Mouse (Mus musculus) embryo, embryonic 11 days (tissue): ENCODE results near the gene Ddx25.

Experiments
- DNase-seq: peaks from one replicate; pipeline ENCODE4 v3.0.0-alpha.2; 2015

Ddx25 gene

DNA sequence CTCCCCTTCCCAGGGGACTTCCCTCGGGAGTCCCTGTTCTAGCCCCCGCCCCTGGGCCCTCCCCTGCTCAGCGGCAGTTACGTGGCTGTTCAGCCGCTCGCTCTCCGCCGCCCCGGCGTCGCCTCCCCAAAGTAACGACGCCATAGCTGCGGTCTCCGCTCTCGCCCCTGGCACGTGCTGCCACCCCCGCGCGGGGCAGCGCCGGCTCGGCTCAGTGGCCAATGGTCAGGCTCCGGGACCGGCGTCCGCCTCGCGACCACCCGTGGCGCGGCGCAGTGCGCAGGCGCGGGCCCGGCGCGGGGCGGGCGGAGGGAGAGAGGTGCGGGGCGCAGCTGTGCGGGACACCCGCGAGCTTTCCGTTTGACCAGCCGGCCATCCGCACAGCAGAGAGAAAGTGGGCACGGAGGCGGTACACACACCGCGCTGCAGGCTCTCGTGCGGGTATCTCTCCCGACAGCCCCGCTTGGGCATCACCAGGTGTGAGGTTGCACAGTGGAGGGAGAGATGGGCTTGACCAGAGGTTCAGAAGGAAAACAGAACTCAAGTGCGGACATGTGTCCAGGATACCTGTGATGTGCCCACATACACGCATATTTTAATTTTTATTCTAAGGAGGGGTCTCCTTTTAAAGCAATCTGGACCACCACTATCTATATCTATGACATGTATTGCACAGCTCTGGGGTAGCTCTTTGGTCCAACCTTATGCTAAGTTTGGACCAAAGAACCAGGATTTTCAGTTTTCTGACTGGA lies at the start of gene Ddx25, which contains the start of gene Pus3:
TSS of gene Ddx25 (minus strand) at position 272 of the 752 bp plus-strand sequence.
TSS of gene Pus3 (plus strand) at position 339 of the 752 bp plus-strand sequence.
- DNase-seq = peak; percentile 85

DNA sequence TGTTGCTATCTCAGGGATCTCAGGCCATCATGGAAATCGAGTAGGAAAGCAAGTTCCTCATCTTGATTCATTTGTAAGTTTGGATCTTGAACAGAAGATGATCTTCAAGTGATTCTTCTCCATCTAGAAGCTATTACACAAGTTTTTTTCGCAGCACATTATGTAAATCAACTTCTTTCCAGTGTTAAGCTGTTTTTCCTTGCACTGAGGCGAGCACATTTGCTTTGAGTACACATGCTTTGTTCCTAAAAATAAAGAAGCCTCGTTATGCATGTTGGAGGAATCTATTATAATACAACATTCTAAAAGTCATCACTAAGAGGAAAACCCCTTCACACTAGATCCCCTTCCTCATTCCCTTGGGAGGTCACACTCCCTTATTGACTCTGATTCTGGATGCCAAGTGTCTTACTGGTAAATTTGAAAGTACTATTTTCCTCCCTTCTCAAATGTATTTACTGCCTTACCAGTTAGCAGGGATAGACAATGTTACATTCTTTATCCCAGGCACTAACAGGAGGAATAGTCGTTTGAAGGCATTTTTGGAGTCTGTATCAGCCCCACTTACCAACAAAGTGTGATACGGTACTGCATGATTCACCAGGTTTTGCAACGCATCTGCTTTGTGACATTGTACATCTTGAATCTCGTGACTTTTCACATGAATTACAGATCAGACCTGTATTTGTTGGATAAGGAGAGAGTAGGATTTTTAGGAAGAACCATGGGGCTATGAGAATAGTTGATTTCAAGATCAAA lies 49.5 kb upstream of the Ddx25 start:
- no peak for DNase-seq

DNA sequence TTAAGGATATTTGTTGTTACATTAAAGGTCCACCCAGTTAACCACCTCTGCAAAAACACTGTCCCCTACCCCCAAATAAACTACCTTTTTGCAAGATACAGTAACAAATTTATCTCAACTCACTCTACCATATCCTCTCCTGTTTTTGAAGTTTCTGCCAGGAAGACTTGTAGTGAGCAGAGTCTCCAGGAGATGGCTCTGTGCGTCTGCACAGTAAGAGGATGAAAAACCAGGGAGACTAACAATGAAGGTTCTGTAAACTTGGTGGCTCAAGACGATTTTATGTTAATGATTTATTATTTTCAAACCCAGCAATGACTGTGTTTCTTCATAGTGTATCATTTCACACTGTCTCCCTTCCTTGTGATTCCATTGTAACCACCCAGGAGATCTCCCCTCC lies 34.6 kb upstream of the Ddx25 start:
- DNase-seq = peak; percentile 45

DNA sequence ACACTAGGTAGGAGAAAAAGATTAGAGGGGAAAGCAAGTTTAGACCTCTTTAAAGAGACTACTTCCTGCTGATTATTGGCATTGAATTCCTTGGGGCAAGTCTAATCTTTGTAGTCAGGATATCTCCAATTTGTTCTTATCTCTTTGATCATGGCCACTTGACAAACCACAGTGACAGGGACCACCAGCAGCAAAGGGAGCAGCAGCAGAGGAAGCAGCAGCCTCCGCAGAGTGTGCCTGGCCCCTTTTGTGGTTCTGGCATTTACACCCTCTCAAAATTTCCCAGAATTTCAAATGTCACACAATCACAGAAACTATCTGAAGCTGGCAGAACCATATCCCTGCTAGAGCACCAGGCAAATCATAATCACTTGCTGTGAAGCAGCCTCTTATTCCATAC lies 29.3 kb upstream of the Ddx25 start:
- no peak for DNase-seq

DNA sequence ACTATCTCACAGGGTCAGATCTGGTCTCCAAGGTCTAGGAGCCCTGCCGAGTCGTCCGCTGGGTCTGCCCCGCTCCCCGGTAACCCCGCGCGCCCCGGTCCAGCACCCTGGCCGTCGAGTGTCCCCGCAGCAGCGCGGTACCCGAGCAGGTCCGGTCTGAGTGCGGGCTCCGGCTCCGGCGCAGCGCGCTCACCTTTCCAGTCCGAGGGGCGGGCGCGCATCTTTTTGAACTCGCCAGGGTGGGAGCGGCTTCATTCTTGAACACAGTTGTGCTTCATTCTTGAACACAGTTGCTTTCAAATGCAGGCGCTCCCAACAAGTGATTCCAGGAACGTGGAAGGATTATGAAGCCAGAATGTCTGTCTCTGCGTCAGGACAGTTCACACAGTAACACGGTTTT lies 16.1 kb upstream of the Ddx25 start:
- peak; percentile 39 for DNase-seq

DNA sequence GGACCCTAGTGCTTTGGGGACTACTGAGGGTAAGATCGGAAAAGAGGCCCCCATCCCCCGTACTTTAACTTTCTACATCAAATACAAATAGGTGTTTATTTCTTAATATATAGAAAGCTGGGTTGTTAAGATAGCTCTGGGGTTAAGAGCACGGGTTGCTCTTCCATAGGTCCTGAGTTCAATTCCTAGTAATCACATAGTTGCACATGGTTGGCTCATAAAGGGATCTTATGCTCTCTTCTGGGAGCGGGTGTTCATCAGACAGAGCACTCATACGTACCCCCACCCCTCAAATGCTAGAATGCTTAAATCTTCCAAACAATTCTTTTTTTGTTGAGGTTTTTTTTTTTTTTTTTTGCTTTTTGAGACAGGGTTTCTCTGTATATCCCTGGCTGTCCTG lies 12.3 kb upstream of the Ddx25 start:
- no peak for DNase-seq

DNA sequence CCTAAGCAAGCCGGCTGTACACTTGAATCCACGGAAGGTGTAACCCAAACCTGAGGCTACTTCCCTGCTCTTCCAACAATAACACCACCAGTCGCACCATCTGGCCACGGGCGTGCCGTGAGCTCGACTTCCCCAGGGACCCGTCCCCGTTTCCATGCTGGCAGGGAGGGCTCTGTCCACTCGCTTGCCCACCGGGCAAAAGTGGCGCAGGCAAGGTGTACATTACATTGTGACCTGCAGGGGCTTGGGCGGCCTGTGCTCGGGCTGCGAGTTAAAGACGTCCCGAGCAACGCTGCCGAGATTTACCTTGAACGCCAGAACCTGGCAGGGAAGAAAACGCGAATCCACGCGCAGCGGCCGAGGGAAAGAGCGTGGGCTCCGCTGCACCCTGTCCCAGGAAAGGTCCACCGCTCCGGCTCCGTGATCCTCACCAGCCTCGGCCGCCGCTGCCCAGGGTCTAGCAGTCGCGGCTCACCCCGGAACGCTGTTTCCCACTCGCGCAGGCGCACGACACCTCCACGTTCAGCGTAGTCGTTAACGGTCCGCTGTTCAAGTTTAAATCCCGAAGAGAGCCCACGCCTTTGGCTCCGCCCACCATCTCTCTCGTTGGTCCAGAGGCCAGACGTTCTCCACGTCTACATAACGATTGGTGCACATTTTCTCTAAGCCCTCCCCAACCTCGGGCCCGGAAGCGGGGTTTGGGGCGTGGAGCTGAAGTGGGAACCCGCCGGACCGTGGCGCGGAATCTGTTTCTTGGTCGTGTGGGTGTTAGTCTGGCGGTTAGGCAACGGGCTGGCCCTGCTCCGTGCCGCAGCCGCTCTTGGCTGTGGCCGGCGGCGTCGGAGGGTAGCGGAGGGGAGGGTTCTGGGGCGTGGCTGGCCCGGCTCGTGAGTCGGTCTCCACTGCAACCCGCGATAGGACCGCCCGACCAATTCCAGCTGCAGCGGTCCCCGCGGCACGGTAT lies 11.5 kb upstream of the Ddx25 start, which contains the start of the genes Pate2 and Hyls1:
TSS of gene Pate2 (plus strand) at position 714 of the 964 bp plus-strand sequence.
TSS of gene Hyls1 (minus strand) at position 828 of the 964 bp plus-strand sequence.
- DNase-seq = peak; percentile 98

DNA sequence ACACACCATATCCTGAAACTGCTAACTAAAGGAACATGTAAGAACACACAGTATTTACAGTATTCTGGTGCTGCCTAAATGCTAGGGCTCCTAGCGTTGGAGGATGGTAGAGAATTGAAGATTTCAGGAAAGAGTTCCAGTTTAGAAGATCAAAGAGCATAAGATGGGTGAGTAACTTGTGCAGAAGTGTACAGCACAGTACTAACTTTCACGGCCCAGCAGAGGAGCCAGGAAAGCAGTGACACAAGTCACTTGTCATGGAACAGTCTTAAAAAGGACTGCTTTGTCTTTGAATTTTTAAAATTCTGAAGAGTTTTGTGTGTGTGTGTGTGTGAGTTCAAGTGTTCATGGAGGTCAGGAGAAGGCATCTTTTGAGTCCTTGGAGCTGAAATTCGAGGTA lies 9.7 kb upstream of the Ddx25 start:
- DNase-seq = no peak

DNA sequence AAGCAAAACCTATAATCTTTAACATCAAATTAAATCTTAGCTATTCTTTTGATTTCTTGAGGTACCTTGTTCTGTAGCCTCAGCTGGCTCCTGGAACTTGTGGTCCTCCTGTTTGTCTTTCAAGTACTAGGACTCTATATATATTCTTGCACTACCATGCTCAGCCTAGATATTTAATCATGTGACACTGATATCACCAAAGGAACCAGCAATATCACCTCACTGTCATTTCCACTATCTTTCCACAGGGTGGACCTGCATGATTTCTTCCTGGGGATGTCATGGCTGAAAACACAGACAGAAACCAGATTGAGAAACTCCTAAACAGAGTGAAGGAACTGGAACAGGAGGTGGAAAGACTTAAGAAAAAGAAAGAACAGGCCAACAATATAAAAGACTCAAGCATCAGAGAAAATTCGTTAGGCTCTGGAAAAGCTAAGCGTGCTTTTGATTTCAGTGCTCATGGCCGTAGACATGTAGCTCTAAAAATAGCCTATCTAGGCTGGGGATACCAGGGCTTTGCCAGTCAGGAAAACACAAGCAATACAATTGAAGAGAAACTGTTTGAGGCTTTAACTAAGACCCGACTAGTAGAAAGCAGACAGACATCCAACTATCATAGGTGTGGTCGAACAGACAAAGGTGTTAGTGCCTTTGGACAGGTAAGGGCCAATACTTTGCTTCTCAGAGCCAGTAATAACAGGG lies 6.4 kb upstream of the Ddx25 start:
- DNase-seq = no peak

DNA sequence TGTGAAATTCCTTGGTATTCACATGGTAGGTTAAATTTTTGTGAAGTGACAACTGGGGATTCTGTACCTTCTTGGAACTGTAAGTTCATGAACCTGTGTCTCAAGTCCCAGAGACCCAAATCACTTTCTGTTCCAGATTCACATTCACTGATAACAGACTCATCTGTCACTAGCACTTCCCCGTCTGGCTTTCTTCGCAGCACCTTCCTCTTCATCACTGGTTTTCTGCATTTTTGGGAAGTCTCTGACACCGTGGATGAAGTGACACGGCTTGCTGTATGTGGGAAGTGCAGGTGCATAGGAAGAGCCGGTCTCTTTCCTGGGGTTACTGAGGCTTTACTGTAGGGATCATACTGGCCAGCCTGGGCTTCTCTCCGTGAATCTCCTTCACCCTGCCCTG lies 3.3 kb upstream of the Ddx25 start:
- no peak for DNase-seq

DNA sequence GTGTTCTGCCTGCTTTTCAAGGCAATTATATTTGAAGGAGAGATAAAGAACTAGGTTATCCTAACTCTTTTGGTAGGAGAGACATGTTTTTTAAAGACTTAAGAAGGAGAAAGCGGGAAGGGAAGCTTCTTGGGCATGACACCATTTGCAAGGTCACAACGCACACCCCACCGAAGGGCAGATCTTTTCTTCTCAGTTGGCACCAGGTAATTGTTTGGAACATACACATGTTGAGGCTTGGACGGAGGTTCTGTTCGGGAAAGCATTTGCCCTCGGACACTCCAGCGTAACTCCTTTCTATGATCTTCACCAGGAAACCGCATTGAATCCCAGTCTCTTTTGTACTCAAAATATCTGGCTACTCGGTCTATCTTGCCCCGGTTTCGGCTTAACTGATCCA lies 2.7 kb upstream of the Ddx25 start:
- DNase-seq = no peak

DNA sequence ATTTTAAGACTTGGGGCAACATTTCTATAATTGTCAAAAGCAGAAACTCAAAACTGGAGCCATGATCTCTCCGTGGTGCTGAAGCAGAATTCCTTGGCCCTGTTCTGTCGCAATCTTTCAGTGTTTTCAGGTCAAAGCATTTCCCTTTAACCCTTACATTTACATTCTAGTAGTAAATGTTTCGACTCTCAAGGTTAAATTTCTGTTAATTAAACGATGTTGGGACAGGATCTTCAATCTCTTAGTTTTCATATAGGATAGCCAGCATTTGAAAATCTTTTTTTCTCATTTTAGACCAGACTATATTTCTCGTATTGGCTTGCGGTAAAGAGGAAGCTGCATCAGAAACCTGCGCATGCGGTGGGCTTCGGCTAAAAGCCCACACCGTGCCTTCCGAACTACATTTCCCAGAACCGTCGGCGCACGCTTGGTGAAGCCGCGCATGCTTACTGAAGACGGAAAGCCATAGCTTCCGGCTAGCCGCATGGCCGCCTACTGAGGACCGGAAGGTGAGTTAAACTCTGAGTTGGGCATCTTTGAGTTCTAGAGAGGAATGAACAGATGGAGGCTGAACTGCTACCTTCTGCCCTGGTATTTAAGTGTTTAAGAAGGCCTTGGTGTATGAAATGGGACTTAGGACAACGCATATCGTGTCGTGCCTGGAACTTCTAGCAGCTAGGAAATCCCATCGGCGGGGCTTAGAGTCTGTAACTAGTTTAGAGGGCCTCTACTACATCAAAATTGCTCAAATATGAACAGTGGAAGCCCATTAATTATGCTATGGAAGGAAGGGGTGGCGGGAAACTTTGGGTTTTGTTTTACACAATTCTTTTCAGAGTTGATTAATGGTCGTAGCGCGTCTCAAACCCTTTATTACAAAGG lies 922 bp upstream of the Ddx25 start:
- peak; percentile 98 for DNase-seq

DNA sequence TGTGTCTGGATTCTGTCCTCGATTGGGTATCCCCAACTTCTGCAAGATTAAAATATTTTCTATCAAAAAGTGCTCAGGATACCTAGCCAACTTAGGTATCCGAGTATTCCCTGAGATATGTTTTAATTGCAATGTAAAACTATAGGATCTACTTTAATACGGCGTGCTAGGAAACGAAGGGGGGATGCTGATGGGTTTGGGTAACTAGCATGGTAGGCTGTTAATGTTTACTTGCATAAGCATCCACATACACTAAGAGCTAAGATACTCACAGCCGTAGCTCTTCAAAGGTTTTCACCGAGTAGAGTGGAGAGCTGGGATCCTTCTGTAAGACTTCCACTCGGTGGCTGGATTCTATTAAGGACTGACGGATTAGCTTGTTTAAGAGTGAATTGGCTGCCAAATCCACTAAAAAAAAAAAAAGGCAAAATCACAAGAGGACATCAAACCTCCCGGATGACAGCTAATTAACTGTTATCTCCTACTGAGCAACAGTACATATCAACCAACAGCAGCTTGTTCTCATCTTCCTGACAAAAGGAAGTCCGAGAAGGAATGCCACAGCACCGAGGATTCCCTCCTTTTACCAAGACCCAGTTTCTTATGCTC lies 1.7 kb downstream of the Ddx25 start:
- no peak for DNase-seq

DNA sequence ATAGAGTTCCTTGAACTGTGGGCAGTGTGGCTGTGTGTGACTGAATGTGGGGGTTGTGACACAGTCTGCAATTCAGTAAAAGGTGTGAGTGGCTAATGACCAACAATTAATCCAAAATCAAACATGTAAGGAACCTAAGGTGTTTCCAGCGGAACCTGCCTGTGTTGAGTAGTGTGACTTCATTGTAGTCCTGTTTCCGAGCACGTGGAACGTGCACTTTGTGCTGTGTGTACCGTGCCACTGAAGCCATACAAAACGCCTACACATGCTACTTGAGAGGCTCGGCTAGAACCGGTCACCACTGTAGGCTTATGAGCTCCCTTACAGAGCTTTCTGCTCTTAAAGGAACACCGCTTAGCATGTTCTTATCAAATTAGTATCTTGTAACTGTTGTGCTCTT lies 9.9 kb downstream of the Ddx25 start:
- no peak for DNase-seq

DNA sequence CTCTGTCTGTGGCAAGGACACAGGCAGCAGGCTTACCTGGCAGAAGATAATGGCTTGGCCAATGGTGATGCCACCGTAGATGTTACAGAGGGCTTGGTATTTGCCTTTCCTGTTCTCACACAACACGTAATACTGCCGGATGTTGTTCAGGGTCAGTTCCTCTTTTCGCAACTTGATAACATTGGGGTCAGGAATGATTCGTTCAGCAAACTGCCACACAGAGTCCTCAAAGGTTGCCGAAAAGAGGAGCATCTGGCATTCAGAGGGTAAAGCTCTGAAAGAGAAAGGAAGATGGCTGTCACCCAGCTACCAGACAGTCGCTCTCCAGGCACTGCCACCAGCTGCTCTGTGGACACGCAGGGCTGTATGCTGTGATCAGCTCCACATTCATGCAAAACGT lies 11.6 kb downstream of the Ddx25 start:
- no peak for DNase-seq

DNA sequence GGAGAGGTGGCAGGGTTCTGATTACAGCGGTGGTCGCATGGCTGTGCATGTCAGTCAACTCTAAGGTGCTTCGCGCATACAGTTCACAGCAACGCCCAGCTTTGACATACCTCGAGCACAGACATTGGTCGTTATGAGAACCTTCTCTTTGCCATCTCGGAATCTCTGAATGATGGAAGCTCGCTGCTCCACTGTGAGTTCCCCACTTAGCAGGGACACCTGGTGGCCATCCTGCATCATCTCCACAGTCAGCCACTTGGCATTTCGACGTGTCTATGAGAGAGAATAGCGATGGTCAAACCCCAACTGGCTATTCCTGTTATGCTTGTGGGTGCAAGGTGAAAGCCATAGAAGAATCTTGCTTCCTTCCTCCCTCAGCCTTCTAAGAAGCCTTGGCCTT lies 12.6 kb downstream of the Ddx25 start:
- DNase-seq = no peak

DNA sequence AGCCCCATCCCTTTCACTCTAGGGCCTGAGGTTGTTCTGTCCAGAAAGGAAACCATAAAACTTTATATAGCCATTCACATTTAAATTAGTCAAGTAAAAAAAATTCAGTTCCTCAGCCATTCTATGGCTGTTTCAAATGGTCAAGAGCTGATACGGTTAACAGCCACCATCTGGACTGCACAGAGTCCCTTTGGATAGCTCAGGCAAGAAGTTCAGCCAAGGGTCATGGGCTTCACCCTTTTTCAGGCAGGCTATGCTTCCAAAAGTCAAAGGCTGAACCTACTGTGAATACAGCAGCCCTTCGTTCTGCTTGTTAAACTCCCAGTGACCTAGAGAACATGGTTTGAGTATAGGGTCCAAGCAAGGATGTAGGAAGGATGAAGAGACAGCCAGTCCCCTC lies 13.7 kb downstream of the Ddx25 start:
- DNase-seq = no peak

DNA sequence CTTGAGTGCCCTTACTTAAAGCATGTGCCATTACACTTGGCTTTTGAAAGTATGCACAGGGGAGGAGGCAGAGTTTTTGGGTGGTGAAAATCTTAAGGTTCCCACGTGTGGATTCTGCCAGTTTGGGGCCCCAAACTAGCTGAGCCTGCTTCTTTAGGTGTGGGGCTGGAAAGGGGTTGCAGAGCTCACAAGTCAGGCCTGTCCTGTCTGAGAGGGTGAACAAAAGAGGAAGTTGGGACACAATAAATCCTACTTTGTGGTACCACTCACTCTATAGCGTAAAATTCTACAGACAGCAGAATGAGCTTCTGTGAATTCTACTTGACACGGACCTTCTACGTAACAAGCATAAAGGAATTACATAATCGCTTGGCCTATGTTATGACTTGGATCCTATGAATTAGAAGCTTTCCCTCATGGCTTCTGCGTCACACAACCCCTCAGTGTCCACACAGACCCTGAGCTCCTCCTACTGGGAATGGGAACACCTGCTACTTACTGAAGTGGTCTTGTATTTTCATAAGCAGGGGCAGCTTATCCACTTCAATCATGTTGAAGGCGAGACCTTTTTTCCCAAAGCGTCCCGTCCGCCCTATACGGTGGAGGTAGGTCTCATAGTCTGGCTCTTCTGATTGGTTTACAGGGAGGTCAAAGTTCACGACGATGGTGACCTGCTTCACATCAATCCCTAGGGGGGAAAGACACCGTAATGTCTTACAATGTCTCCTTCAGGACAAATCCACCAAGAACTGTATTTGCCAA lies 15.0 kb downstream of the Ddx25 start:
- no peak for DNase-seq

DNA sequence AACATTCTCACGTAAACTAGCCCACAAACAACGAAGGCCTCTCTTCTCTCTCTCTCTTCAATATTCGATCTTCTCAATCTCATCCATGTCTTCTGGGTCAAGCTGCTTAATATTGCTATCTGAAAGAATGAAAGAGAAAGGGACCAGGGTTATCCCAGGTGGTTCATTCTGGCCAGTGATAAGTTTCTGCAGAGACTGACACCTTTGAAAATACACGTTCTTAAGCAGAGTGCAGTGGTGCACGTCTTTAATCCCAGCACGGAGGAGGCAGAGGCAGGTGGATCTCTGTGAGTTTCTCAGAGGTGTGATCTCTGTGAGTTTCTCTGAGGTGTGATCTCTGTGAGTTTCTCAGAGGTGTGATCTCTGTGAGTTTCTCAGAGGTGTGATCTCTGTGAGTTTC lies 16.4 kb downstream of the Ddx25 start:
- DNase-seq = no peak

DNA sequence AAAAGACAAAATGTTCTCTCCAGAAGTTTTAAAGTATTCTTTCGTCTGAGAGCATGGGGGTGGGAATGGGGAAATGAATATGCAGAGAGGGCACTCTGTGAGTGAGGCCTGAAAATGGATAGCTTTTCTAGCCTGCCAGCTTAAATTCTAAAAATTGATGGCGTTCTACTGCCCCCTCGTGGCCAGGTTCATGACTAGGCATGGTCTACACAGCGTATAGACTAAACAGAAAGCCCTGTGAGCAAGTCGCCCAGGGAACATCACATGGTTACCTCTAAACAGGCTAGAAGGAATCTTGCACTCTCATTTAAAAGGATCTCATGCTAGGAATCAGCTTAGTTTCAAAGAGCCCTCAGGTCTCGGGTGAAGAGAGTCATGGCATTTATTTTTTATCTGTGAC lies 16.8 kb downstream of the Ddx25 start:
- DNase-seq = peak; percentile 91
